Mouse (Mus musculus): ENCODE results near the gene Iars. TPM values are rescaled to one million over a fixed set of nuclear protein-coding genes. Genes with fewer than 3 reads are reported as not detected.
A peak's percentile ranks its signal among the peaks of the same experiment; 100 is the strongest.
"Not testable (repeated sequence)": the region's sequence is repeated elsewhere in the genome, so short reads cannot be mapped to it uniquely, and the experiment has no call there.

Gene Iars
- polyA plus RNA-seq, 1 experiment from 2014 or later: 99.9 TPM

- H3K9me3 ChIP-seq: no peaks in the 10 kb centered on the region
- no peak overlapping the region for H3K27ac ChIP-seq (replicated peaks)
- H3K4me3 ChIP-seq: no peak overlapping the region
- 89% methylated on average over 4 of the region's 4 CpGs for WGBS
- no peaks in the 10 kb centered on the region for H3K27me3 ChIP-seq (replicated peaks; ENCODE audit: low read depth, poor library complexity, severe bottlenecking)
- no peaks in the 10 kb centered on the region for H3K4me1 ChIP-seq
- H3K36me3 ChIP-seq (replicated peaks): no peaks in the 10 kb centered on the region
- DNase-seq (ENCODE audit: low spot score): no peak
Measured at GRCm38 (mm10) chr13:49757966-49758365, 76.1 kb downstream of the Iars start.

GRCm38 (mm10) chr13:49760675-49761074 lies 78.8 kb downstream of the Iars start:
- no peak for DNase-seq (ENCODE audit: low spot score)
- Histone ChIP-seq H3K4me1 (no peaks in the 10 kb centered on the region), H3K9me3 (no peaks in the 10 kb centered on the region), H3K27me3 (replicated peaks; ENCODE audit: low read depth, poor library complexity, severe bottlenecking) (no peaks in the 10 kb centered on the region), H3K36me3 (replicated peaks) (no peaks in the 10 kb centered on the region), H3K27ac (replicated peaks) (no peak overlapping the region), H3K4me3 (no peak overlapping the region)
- 72% methylated on average over 1 of the region's 1 CpGs for WGBS

- DNase-seq (ENCODE audit: low spot score): no peak
- Histone ChIP-seq H3K4me3 (no peak overlapping the region), H3K9me3 (no peaks in the 10 kb centered on the region), H3K4me1 (peaks cover 9% of the 10 kb centered on the region), H3K36me3 (replicated peaks) (no peaks in the 10 kb centered on the region), H3K27ac (replicated peaks) (no peak overlapping the region), H3K27me3 (replicated peaks; ENCODE audit: low read depth, poor library complexity, severe bottlenecking) (no peaks in the 10 kb centered on the region)
- WGBS: 93% methylated on average over 14 of the region's 14 CpGs
Measured at GRCm38 (mm10) chr13:49762208-49762607, 80.3 kb downstream of the Iars start.

- 93% methylated on average over 8 of the region's 8 CpGs for WGBS
- H3K9me3 ChIP-seq: no peaks in the 10 kb centered on the region
- no peaks in the 10 kb centered on the region for H3K36me3 ChIP-seq (replicated peaks)
- H3K27ac ChIP-seq (replicated peaks): no peak overlapping the region
- no peak overlapping the region for H3K4me3 ChIP-seq
- no peaks in the 10 kb centered on the region for H3K27me3 ChIP-seq (replicated peaks; ENCODE audit: low read depth, poor library complexity, severe bottlenecking)
- no peak for DNase-seq (ENCODE audit: low spot score)
- H3K4me1 ChIP-seq: peaks cover 9% of the 10 kb centered on the region
Measured at GRCm38 (mm10) chr13:49765306-49765705, 83.4 kb downstream of the Iars start.

- Histone ChIP-seq H3K4me3 (no peak overlapping the region), H3K9me3 (no peaks in the 10 kb centered on the region), H3K27me3 (replicated peaks; ENCODE audit: low read depth, poor library complexity, severe bottlenecking) (no peaks in the 10 kb centered on the region), H3K4me1 (peaks cover 9% of the 10 kb centered on the region), H3K36me3 (replicated peaks) (no peaks in the 10 kb centered on the region), H3K27ac (replicated peaks) (0 out of 2 replicates have a peak overlapping the region, but pooled peaks have one; percentile 15)
- 44% methylated on average over 9 of the region's 9 CpGs for WGBS
- DNase-seq (ENCODE audit: low spot score): no peak
Measured at GRCm38 (mm10) chr13:49766269-49766668, 84.4 kb downstream of the Iars start.

- H3K27me3 ChIP-seq (replicated peaks; ENCODE audit: low read depth, poor library complexity, severe bottlenecking): no peaks in the 10 kb centered on the region
- H3K4me3 ChIP-seq: no peak overlapping the region
- H3K4me1 ChIP-seq: peaks cover 9% of the 10 kb centered on the region
- WGBS: 84% methylated on average over 2 of the region's 2 CpGs
- DNase-seq (ENCODE audit: low spot score): no peak
- no peak overlapping the region for H3K27ac ChIP-seq (replicated peaks)
- H3K36me3 ChIP-seq (replicated peaks): no peaks in the 10 kb centered on the region
- no peaks in the 10 kb centered on the region for H3K9me3 ChIP-seq
Measured at GRCm38 (mm10) chr13:49768048-49768447, 86.1 kb downstream of the Iars start.

GRCm38 (mm10) chr13:49769111-49769510 lies 87.2 kb downstream of the Iars start:
- H3K36me3 ChIP-seq (replicated peaks): no peaks in the 10 kb centered on the region
- DNase-seq (ENCODE audit: low spot score): no peak
- no peak overlapping the region for H3K27ac ChIP-seq (replicated peaks)
- WGBS: 82% methylated on average over 16 of the region's 16 CpGs
- no peaks in the 10 kb centered on the region for H3K27me3 ChIP-seq (replicated peaks; ENCODE audit: low read depth, poor library complexity, severe bottlenecking)
- H3K4me1 ChIP-seq: peaks cover 9% of the 10 kb centered on the region
- H3K9me3 ChIP-seq: no peaks in the 10 kb centered on the region
- H3K4me3 ChIP-seq: no peak overlapping the region

- H3K27ac ChIP-seq (replicated peaks); DNase-seq (ENCODE audit: low spot score); H3K4me1 ChIP-seq; H3K4me3 ChIP-seq; H3K9me3 ChIP-seq; H3K27me3 ChIP-seq (replicated peaks; ENCODE audit: low read depth, poor library complexity, severe bottlenecking); H3K36me3 ChIP-seq (replicated peaks): not testable (repeated sequence)
Measured at GRCm38 (mm10) chr13:49771536-49771935, 89.6 kb downstream of the Iars start.

Other genes starting within 250 kb of the Iars start
- 1.4 and 1.9 TPM in 2 replicates for gene Tes3-ps, start 188.8 kb upstream of the Iars start, polyA plus RNA-seq (2016; fragmentation: Nextera tagmentation; extraction: Ambion mirVana)
- gene Ecm2, start 177.3 kb upstream of the Iars start, polyA plus RNA-seq (2016; fragmentation: Nextera tagmentation; extraction: Ambion mirVana): 0.40 and 0.47 TPM in 2 replicates
- gene Aspn, start 137.7 kb upstream of the Iars start, polyA plus RNA-seq (2016; fragmentation: Nextera tagmentation; extraction: Ambion mirVana): 0.12 and 0.35 TPM in 2 replicates
- 1.2 TPM in 2 replicates for gene Omd, start 99.6 kb upstream of the Iars start, polyA plus RNA-seq (2016; fragmentation: Nextera tagmentation; extraction: Ambion mirVana)
- gene Ogn, start 74.1 kb upstream of the Iars start, polyA plus RNA-seq (2016; fragmentation: Nextera tagmentation; extraction: Ambion mirVana): 2.0 and 3.6 TPM in 2 replicates
- 34.4 and 35.2 TPM in 2 replicates for gene Cenpp, start 29.3 kb upstream of the Iars start, polyA plus RNA-seq (2016; fragmentation: Nextera tagmentation; extraction: Ambion mirVana)
- 21.7 and 24.2 TPM in 2 replicates for gene Nol8, start 29.0 kb upstream of the Iars start, polyA plus RNA-seq (2016; fragmentation: Nextera tagmentation; extraction: Ambion mirVana)
- not detected in 2 replicates for gene Gm30302, start 116.9 kb downstream of the Iars start, polyA plus RNA-seq (2016; fragmentation: Nextera tagmentation; extraction: Ambion mirVana)

All from embryonic facial prominence, embryonic 10.5 days (tissue).